Mouse (Mus musculus): ENCODE data around the gene Tcf12.

GRCm38 (mm10) chr9:71982826-71983225 lies 128.8 kb downstream of the Tcf12 start:
- TF ChIP-seq CTCF (IDR thresholded peaks at IDR 0.05; ENCODE audit: insufficient read depth, low read length) = no peak
- TF ChIP-seq POLR2A (IDR thresholded peaks at IDR 0.05; ENCODE audit: borderline replicate concordance, extremely low read depth, low read depth, low read length) = no peak
